Mouse (Mus musculus) spleen, adult 18-20 months (tissue): ENCODE measurements around the gene Senp6.
"Not testable (repeated sequence)": the region's sequence is repeated elsewhere in the genome, so short reads cannot be mapped to it uniquely, and the experiment has no call there.

Experiments used
- DNase-seq, 2 experiments: peaks; one replicate each; pipeline ENCODE4 v3.0.0; 2022; ENCODE audit warnings: mixed read lengths in 2 of 2

Senp6 gene

GRCm38 (mm10) chr9:80066367-80067220, at the start of gene Senp6:
Senp6 (plus strand) TSS chr9:80066903.
- DNase-seq = peak; percentile 61 to 72

DNA sequence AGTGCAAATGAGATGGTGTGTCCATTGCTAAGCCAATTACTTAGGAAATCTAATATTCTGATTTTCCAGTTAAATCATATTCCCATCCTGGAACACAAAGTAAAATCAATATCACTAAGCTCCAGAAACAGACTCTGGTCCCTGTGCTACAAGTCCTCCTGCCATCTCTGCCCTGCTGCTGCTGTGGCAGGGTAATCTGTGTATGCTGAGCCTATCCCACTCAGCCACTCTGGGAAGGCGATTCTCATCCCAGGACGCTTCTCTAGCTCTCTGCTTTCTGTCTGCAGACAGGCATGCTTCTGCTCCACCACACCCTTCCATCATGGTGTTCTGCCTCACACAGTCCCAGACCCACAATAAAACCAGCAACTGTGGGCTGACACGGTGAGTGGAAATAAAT, 46.3 kb upstream of the Senp6 start:
- no peak for DNase-seq

- DNase-seq = no peak
Observed at GRCm38 (mm10) chr9:80021648-80022047, 45.1 kb upstream of the Senp6 start.

DNA sequence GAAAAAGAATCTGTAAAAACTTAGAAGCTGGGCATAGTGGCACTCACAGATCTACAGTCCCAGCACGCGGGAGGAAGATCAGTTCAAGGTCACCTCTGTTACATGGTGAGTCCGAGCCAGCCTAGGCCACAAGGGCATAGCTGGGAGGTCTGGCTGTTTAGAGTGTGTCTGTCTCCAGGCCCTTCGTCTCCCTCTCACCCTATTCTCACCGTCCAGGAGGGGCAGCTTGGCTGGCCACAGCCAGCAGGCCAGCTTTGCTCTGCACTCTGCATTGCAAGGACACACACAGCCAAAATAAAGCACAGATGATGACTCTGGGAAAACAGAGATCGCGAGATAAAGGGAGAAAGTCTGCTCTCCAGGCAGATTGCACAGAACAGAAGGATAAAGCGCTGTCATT, 43.9 kb upstream of the Senp6 start:
- no peak for DNase-seq

DNA sequence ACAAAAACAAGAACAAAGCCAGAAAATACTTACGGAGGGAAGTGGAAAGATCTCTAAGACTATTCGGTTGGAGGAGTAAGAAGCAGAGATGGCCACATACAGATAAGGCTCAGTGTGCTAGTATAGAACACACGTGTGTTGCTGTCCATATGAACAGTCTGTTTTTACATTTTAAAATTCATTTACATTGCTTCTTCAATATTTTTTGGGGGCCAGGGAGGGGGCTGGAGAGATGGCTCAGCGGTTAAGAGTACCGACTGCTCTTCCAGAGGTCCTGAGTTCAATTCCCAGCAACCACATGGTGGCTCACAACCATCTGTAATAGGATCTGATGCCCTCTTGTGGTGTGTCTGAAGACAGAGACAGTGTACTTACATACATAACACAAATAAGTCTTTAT, 41.4 kb upstream of the Senp6 start:
- DNase-seq = not testable (repeated sequence)

DNA sequence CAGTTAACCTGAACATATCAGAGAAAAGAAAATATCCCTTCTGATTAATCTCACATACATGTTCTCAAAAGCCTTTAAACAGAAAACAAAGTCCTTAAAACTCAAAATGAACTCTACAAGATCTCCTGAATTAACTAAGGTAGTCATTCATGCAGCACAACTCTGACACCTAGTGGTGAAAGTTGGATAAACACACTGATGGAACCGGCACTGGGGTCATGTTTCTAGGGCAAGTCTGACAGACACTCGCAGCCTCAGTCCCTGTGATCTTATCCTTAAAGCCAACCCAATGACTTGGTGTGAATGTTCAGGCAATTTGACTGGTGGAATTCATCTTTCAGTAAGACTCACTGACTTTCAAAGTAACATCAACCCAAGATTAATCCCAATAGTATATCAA, 40.7 kb upstream of the Senp6 start:
- DNase-seq = peak in 1 of 2 experiments; percentile 44

DNA sequence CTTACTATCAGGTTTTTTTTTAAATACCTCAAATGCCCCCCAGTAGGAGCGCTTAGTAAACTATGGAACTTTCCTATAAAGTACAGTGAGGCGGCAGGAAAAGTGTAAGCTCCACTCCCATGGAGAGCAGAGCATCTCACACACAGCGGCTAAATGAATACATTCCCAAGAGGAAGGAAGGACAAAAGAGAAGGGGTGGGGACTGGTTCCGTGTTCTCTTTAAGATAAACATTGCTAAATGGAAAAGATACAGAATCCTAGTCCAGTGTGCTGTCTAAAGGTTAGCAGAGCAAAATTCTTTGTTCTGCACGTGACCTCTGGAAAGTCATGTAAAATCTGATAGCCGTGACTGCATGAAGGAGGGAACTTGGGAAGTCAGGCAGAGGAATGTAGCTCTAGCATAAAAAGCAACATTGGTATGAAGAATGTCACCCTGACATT, 40.1 kb upstream of the Senp6 start:
- no peak for DNase-seq

DNA sequence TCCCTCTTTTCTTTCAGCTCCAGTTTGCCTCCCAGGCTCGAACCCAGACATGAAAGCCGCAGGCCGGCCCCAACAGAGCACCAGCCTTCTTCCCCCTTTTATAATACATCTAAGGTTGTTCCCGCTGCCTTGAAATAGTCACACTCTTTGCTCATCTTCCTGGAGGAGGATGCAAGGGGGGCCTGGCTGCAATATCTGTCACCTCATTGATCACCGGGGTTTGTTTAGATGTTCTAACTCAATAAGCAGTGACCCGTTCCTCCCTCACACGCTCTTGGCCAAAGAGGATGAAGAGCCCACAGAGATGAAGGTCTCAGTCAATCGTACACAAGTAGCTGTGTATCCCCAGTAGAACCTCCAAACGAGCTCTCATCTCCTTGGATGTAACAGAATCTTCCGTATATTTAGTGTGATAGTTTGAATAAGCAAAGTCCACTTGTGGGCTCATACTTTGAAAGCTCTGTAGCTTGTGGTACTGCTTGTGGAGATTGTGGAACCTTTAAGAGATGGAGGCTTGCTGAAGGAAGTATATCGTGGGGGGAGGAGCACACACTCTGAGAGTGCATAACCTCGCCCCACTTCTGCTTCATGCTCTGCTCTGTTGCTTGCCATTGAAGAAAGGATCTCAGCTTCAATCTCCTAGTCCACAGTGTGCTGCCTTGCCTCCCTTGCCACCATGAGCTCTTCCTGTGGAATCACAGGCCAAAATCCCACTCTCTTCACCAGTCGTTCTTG, 29.3 kb upstream of the Senp6 start:
- no peak for DNase-seq

DNA sequence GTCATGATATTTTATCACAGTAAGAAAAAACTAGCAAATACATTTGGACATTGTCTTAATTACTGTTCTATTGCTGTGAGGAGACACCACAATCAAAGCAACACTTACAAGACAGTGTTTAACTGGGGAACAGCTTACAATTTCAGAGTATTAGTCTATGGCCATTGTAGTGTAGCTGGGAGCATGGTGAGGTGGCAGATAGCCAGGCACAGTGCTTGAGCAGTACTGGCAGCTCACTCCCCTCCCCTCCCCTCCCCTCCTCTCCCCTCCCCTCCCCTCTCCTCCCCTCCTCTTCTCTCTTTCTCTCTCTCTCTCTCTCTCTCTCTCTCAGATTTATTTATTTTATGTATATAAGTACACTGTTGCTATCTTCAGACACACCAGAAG, 28.7 kb upstream of the Senp6 start:
- DNase-seq = no peak

- DNase-seq = no peak
Observed at GRCm38 (mm10) chr9:80039296-80039815, 27.3 kb upstream of the Senp6 start.

- not testable (repeated sequence) for DNase-seq
Observed at GRCm38 (mm10) chr9:80044301-80044700, 22.4 kb upstream of the Senp6 start.

DNA sequence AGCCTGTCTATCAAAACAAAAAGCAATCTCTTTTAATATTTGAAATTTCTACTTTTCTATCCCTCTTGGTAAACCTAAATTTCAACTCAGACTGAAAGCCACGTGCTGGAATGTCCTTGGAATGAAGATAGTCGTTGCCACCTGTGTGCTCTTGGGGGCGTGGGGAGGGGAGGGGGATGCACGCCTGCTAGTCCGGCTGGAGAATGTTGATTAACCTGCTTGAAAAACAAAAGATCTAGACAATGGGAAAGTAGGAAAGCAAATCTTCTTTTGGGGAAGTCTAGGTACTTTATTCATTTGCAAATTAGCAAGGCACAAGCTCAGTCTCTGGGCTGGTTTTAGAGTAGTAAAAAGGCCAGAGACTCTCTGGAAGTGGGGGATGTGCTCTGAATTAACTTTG, 17.4 kb upstream of the Senp6 start:
- DNase-seq = not testable (repeated sequence)

DNA sequence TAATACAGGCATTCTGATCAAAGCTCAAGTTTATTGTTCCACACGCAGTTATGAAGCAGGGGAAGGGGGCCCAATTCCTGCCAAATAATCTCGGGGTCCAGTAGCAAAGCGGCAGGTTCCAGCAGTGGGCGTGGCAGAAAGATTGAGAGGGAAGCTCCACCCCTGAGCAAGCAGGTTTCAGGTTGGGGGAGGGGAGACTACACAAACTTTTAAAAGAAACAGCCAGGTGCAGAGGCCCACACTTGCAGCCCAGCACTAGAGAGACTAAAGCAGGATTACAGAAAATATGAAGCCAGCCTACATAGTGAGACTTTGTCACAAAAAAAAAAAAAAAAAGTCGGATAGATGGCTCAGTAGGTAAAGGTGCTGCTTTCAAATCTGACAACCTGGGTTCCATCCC, 13.8 kb upstream of the Senp6 start:
- DNase-seq = no peak

DNA sequence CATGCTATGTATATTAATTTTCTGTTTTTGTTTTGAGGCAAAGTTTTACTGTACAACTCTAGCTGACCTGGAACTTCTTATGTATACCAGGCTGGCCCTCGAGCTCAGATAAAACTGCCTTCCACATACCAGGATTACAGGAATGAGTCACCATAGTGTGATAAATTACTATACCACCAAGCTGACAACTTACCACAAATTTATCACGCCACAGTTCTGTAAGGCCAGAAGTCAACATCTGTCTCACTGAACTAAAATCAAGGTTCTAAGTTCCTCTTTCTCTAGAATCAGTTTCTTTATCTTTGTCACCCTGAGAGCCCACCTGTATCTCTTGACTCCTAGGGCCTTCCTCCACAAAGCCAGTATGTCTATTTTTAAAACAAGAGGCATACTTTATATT, 9.0 kb upstream of the Senp6 start:
- DNase-seq = no peak

DNA sequence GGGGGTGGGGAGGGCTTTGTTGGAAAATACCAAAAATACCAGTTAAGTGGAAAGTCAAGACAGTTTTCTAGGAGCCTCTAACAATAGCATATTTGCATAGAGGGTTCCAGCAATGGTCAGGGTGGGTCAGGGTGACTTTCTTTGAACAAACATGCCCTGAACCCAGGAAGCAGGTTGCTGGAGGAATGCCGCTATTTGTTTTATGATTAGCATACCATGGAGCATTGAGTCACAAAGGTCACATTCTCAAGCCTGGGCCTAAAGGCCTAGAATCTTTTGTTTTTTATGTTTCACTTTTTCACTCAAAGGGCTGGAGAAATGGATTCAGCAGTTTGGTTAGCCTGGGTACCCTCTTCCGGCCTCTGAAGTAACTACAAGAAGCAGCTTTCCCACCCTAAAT, 1.2 kb upstream of the Senp6 start:
- DNase-seq = not testable (repeated sequence)

DNA sequence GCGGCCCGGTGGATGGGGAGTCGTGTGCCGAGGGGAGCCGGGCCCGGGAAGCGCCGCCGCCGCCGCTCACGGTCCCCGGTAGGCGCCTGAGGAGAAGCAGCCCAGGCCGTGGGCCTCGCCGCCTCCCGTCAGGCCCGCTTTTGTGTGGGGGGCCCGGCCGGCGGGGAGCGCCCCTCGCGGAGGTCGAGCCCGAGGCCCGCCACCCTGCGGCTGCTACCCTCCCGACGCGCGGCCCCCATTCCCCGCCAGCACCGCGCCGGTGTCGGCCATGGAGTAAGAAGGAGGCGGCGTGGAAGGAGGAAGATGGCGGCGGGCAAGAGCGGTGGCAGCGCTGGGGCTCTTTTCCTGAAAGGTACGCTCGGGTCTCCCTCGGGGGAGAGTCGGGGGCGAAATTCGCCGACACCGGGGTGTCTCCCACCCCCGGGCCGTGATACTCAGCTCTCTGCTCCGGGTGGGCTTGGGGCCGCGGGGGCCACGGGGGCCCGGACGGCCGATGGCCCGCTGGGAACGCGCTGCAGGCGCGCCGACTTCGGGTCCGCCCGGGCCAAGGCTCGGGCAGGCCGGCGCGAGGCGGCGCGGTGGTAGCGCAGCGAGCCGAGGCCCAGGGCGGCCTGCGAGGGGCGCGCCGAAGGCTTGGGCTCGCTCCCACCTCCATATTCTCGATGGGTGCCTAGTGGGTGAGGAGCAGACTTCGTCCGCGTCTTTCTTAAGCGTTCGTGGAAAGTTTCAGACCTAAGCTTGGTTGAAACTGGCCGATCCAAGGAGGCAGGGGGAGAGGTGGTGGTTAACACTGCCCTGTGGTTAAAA, 721 bp downstream of the Senp6 start:
- peak; percentile 63 to 78 for DNase-seq

DNA sequence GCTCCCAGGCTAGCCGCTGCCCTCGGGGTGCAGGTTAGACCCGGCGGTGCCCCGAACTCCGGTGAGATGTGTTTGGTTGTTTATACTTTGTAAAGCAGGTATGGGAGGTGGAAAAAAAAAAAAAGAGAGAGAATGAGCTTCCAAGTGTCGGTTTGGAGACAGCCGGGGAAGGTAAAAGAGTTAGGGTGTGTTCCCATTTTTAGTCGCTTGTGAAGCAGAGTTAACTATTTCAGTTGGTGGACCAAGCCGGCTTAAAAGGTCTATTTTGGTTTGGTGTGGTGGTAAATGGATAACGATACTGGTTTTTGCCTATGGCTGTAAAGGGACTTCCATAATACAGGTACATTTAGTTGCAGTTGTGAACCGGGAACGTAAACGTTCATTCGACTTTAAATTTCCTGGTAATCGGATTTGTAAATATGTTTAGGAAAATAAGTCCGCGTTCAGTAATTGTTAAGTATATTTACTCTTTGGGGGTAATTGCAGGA, 1.4 kb downstream of the Senp6 start:
- no peak for DNase-seq

DNA sequence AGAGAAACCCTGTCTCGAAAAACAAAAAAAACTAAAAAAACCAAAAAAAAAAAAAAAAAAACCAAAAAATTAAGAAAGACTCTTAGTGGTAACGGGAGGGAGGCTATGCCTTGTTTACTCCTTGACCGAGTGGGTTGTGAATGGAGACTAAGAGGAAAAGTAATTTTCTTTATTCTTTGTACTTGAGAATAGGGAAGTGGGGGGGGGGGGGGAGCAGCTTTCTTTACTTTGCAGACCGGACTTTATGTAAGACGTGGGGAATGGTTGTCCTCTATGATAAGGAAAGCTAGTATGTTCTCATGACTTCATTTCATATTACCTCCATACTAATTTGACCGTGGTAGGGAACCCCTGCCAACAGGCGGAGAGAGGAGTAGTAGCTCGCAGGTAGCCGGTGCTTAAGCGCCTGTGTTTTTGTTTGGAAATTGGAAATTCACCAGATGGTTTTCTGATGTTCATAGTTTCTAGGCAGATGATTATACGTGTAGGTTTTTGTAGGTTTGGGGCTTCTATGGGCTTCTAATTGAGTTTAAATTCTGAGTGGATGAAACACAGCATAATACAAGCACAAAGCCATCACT, 2.1 kb downstream of the Senp6 start:
- no peak for DNase-seq

DNA sequence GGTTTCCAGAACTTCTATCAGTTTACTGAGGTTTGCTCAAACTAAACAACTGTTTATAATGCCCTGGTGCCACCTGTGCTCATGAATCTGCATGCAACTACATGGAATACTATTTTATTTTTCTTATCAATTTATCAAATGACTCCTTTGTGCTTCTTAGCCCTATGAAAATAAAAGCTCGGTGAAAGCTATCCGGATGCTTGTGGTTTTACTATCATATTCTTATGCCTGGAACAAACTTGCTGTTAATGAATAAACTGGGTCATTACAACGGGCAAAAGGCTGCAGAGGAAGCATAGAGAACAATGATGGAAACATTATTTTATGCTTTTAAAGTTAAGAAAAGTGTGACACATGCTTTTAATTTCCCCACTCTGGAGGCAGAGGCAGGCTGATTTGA, 3.3 kb downstream of the Senp6 start:
- no peak for DNase-seq

DNA sequence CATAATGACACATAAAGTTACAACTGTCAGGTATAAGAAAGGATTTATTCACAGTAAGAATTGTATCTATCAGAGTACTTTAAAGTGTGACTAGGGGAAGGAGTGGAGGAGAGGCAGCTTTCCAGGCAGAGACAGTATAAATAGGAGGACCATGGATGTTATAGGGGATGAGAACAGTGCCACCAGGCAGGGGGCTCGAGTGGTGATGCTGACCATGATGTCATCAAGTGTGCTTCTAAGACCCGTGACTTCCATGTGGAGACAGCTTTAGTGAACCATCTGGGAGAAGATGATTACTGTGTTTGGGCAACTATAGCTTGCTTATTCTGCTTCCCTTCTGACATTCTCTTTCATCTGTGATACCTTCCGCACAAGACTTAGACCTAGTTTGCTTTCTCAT, 4.9 kb downstream of the Senp6 start:
- DNase-seq = no peak

- DNase-seq = no peak
Observed at GRCm38 (mm10) chr9:80074067-80074466, 7.4 kb downstream of the Senp6 start.

GRCm38 (mm10) chr9:80074949-80075348, 8.2 kb downstream of the Senp6 start:
- no peak for DNase-seq

- no peak for DNase-seq
Observed at GRCm38 (mm10) chr9:80080941-80081340, 14.2 kb downstream of the Senp6 start.
